Mouse (Mus musculus): Measurements from ENCODE around the gene Lrrk1. TPM values are rescaled to one million over a fixed set of nuclear protein-coding genes. Genes with fewer than 3 reads are reported as not detected.

The Lrrk1 gene
- total and polyA plus RNA-seq, 3 experiments = 5.0 to 16.9 (median 13.6) TPM

DNA sequence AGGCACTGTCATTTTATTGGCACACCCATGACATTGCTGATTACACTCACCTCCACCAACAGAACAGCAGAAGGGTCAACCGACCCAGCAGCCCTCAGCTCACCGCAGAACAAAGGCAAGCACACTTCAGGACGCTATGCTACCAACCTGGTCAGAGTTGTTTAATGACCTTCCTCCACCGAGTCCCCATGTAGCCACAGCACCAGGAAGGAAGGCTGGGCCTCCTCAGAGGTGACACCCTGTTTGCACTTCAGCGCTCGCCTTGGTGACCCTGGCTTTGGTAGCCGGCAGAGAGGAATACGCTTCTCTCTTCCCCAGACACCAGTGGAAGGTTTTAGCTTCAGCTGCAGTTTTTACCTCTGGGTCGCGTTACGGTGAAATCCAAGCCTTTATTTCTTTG, 38.5 kb downstream of the Lrrk1 start:
- Histone ChIP-seq H3K36me3 (replicated peaks in 1 of 2; ENCODE audit: control insufficient read depth in 1 of 2, insufficient read depth in 1 of 2, low read length in 1 of 2) (peaks cover 5 to 42% of the 10 kb centered on the region in 2 experiments), H3K4me2 (ENCODE audit: insufficient read depth, low read depth, poor library complexity, severe bottlenecking) (no peak overlapping the region), H3K9me3 (replicated peaks; ENCODE audit: low read length) (no peaks in the 10 kb centered on the region), H3K4me3 (replicated peaks in 1 of 3; ENCODE audit: low read depth in 2 of 3, low read length in 2 of 3, poor library complexity in 1 of 3) (no peak overlapping the region), H3K27ac (ENCODE audit: insufficient read depth, low read depth) (no peak overlapping the region), H3K4me1 (ENCODE audit: control insufficient read depth in 1 of 2, insufficient read depth in 2 of 2) (peaks cover 0 to 16% of the 10 kb centered on the region in 2 experiments; a peak in 2 of 4 replicates), H3K27me3 (replicated peaks) (no peaks in the 10 kb centered on the region), H3K9ac (ENCODE audit: insufficient read depth, low read depth) (no peak overlapping the region), H3K79me2 (replicated peaks; ENCODE audit: control insufficient read depth, extremely low read depth, insufficient read depth, poor library complexity, severe bottlenecking) (no peaks in the 10 kb centered on the region)
- in situ Hi-C loops (cut with MboI; ENCODE audit: low pct_ligation_motif_present, low pct_unique_long_range_greater_than_20kb, low sequenced_read_pairs) (no loop called here), dilution Hi-C loops (cut with MboI; ENCODE audit: extremely low pct_ligation_motif_present, extremely low pct_unique_long_range_greater_than_20kb, low sequenced_read_pairs) (no loop called here)
- no peak for DNase-seq (ENCODE audit: extremely low read depth)
- TF ChIP-seq ZKSCAN1 (IDR thresholded peaks at IDR 0.05; ENCODE audit: borderline replicate concordance, low read depth, low read length) = no peak
- TF ChIP-seq POLR2A (IDR thresholded peaks at IDR 0.05; ENCODE audit: low read depth, low read length) = no peak
- TF ChIP-seq CHD1 (IDR thresholded peaks at IDR 0.05; ENCODE audit: low read depth, low read length) = no peak
- no peak for TF ChIP-seq MYC (IDR thresholded peaks at IDR 0.05; ENCODE audit: low read depth, low read length)
- TF ChIP-seq MAZ (IDR thresholded peaks at IDR 0.05; ENCODE audit: low read depth, low read length) = no peak

DNA sequence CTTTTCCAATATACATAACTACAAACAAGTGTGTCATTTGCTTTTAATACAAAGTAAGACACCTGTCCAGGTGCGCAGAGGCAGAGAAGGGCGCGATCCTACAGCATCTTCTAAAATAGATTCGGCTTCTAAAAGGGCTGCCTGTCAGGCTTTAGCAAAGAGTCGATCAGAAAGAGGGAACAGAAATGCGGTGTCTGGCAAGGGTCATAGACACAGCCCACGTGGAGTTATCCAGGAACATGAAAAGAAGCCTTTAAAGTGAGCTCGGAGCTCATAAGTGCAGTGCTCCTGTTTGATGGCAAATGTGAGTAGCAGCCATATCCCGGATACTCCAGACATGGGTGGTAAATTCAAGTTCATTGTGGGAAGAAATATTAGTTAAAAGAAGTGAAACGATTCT, 39.6 kb downstream of the Lrrk1 start:
- Histone ChIP-seq H3K9me3 (replicated peaks; ENCODE audit: low read length) (no peaks in the 10 kb centered on the region), H3K9ac (ENCODE audit: insufficient read depth, low read depth) (no peak overlapping the region), H3K27me3 (replicated peaks) (no peaks in the 10 kb centered on the region), H3K4me1 (ENCODE audit: control insufficient read depth in 1 of 2, insufficient read depth in 2 of 2) (peaks cover 0 to 18% of the 10 kb centered on the region in 2 experiments; a peak in 2 of 4 replicates), H3K36me3 (replicated peaks in 1 of 2; ENCODE audit: control insufficient read depth in 1 of 2, insufficient read depth in 1 of 2, low read length in 1 of 2) (peaks cover 5 to 45% of the 10 kb centered on the region in 2 experiments), H3K4me3 (replicated peaks in 1 of 3; ENCODE audit: low read depth in 2 of 3, low read length in 2 of 3, poor library complexity in 1 of 3) (no peak overlapping the region), H3K27ac (ENCODE audit: insufficient read depth, low read depth) (no peak overlapping the region), H3K4me2 (ENCODE audit: insufficient read depth, low read depth, poor library complexity, severe bottlenecking) (no peak overlapping the region), H3K79me2 (replicated peaks; ENCODE audit: control insufficient read depth, extremely low read depth, insufficient read depth, poor library complexity, severe bottlenecking) (no peaks in the 10 kb centered on the region)
- dilution Hi-C loops (cut with MboI; ENCODE audit: extremely low pct_ligation_motif_present, extremely low pct_unique_long_range_greater_than_20kb, low sequenced_read_pairs) (no loop called here), in situ Hi-C loops (cut with MboI; ENCODE audit: low pct_ligation_motif_present, low pct_unique_long_range_greater_than_20kb, low sequenced_read_pairs) (no loop called here)
- peak; percentile 10 for DNase-seq (ENCODE audit: extremely low read depth)
- TF ChIP-seq MYC (IDR thresholded peaks at IDR 0.05; ENCODE audit: low read depth, low read length) = peak; percentile 55; the same call in 1 of the 2 replicates
- no peak for TF ChIP-seq PAX5 (IDR thresholded peaks at IDR 0.05; ENCODE audit: low read length)
- TF ChIP-seq GABPA (IDR thresholded peaks at IDR 0.05; ENCODE audit: insufficient replicate concordance, low read depth, low read length) = no peak
- TF ChIP-seq ELF1 (IDR thresholded peaks at IDR 0.05; ENCODE audit: low read depth, low read length) = no peak
- peak; percentile 46; the same call in 1 of the 2 replicates for TF ChIP-seq IRF4 (IDR thresholded peaks at IDR 0.05; ENCODE audit: low read depth, low read length)
- TF ChIP-seq ZC3H11A (IDR thresholded peaks at IDR 0.05; ENCODE audit: low read depth, low read length) = no peak
- peak; percentile 68 for TF ChIP-seq MAX (IDR thresholded peaks at IDR 0.05; ENCODE audit: low read length)
- TF ChIP-seq MAFK (IDR thresholded peaks at IDR 0.05; ENCODE audit: insufficient replicate concordance, low read length) = no peak

DNA sequence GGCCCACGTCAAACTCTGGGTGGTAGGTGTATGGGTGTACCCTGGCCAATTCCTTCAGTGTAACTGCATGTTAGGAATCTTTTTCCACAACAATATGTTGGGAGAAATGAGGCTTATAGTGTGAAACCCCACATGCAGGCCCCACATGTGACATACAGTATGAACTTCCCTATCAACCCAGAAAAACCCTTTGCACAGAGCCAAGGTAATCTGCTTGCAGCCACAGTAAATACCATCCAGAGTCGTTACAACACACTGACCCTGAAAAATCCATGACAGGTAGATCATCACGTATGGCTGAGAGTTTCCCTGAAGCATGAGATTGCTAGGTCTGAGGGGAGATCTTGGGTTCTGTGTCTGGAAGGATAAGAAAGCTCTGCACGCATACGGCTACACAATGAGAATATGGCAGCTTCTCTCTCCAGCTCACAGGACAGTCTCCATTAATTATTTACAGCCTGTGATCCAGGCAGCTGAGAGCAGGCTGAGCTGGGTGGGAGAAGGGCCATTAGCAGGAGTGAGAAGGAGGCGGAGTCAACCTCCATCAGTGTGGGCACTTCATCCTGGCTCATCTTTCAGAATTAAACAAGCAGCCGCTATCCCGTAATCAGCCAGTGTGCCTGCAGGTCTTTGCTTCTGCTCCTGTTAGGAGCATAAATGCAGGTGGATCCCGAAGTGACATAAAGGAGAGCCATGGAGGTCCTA, 41.0 kb downstream of the Lrrk1 start:
- dilution Hi-C loops (cut with MboI; ENCODE audit: extremely low pct_ligation_motif_present, extremely low pct_unique_long_range_greater_than_20kb, low sequenced_read_pairs) = no loop called here
- in situ Hi-C loops (cut with MboI; ENCODE audit: low pct_ligation_motif_present, low pct_unique_long_range_greater_than_20kb, low sequenced_read_pairs) = no loop called here
- no peak overlapping the region for H3K4me2 ChIP-seq (ENCODE audit: insufficient read depth, low read depth, poor library complexity, severe bottlenecking)

More for the DNA sequence above, 41.0 kb downstream of the Lrrk1 start:
- H3K79me2 ChIP-seq (replicated peaks; ENCODE audit: control insufficient read depth, extremely low read depth, insufficient read depth, poor library complexity, severe bottlenecking) = no peaks in the 10 kb centered on the region
- H3K36me3 ChIP-seq (replicated peaks in 1 of 2; ENCODE audit: control insufficient read depth in 1 of 2, insufficient read depth in 1 of 2, low read length in 1 of 2) = peaks cover 5 to 45% of the 10 kb centered on the region in 2 experiments
- no peak overlapping the region for H3K9ac ChIP-seq (ENCODE audit: insufficient read depth, low read depth)
- H3K9me3 ChIP-seq (replicated peaks; ENCODE audit: low read length) = no peaks in the 10 kb centered on the region
- H3K4me1 ChIP-seq (ENCODE audit: control insufficient read depth in 1 of 2, insufficient read depth in 2 of 2) = peaks cover 0 to 28% of the 10 kb centered on the region in 2 experiments; a peak in 2 of 4 replicates
- TF ChIP-seq NRF1 (IDR thresholded peaks at IDR 0.05; ENCODE audit: low read depth, low read length) (no peak), HCFC1 (IDR thresholded peaks at IDR 0.05; ENCODE audit: low read depth, low read length) (no peak), TBP (conservative IDR thresholded peaks at IDR 0.05; ENCODE audit: low read depth, low read length) (no peak), MAFK (IDR thresholded peaks at IDR 0.05; ENCODE audit: insufficient replicate concordance, low read length) (no peak), ELF1 (IDR thresholded peaks at IDR 0.05; ENCODE audit: low read depth, low read length) (no peak), E2F4 (IDR thresholded peaks at IDR 0.05; ENCODE audit: insufficient replicate concordance, low read depth, low read length) (no peak), POLR2A (IDR thresholded peaks at IDR 0.05; ENCODE audit: low read depth, low read length) (no peak), USF2 (conservative IDR thresholded peaks at IDR 0.05; ENCODE audit: low read depth, low read length) (no peak), PAX5 (IDR thresholded peaks at IDR 0.05; ENCODE audit: low read length) (no peak), RAD21 (IDR thresholded peaks at IDR 0.05; ENCODE audit: low read depth, low read length) (no peak), MAZ (IDR thresholded peaks at IDR 0.05; ENCODE audit: low read depth, low read length) (no peak), UBTF (IDR thresholded peaks at IDR 0.05; ENCODE audit: low read depth, low read length) (no peak), ZC3H11A (IDR thresholded peaks at IDR 0.05; ENCODE audit: low read depth, low read length) (no peak), MAX (IDR thresholded peaks at IDR 0.05; ENCODE audit: low read length) (no peak), GABPA (IDR thresholded peaks at IDR 0.05; ENCODE audit: insufficient replicate concordance, low read depth, low read length) (no peak)
- DNase-seq (ENCODE audit: extremely low read depth) = no peak
- H3K27ac ChIP-seq (ENCODE audit: insufficient read depth, low read depth) = no peak overlapping the region
- no peak overlapping the region for H3K4me3 ChIP-seq (replicated peaks in 1 of 3; ENCODE audit: low read depth in 2 of 3, low read length in 2 of 3, poor library complexity in 1 of 3)
- no peaks in the 10 kb centered on the region for H3K27me3 ChIP-seq (replicated peaks)

Measured in CH12.LX (cell line).